Mouse (Mus musculus): Measurements from ENCODE around the gene Ganab. TPM values are rescaled to one million over a fixed set of nuclear protein-coding genes. Genes with fewer than 3 reads are reported as not detected.
"Not testable (repeated sequence)": the region's sequence is repeated elsewhere in the genome, so short reads cannot be mapped to it uniquely, and the experiment has no call there.

Gene Ganab
- 10 to 100 TPM; 45.0 to 52.1 TPM for total RNA-seq (2021)
- long read RNA-seq, experiment 1, transcript Ganab-202 (24 exons, 3,788 nt), result major isoform, 6 of 16 reads
- long read RNA-seq, experiment 1, partial matches to known transcripts, result 5 of 16 reads
- long read RNA-seq, experiment 1, other reads (novel, unspliced or antisense), result 3 of 16 reads
- long read RNA-seq, experiment 2, partial matches to known transcripts, result 5 of 7 reads
- long read RNA-seq, experiment 2, other reads (novel, unspliced or antisense), result 1 of 7 reads

DNA sequence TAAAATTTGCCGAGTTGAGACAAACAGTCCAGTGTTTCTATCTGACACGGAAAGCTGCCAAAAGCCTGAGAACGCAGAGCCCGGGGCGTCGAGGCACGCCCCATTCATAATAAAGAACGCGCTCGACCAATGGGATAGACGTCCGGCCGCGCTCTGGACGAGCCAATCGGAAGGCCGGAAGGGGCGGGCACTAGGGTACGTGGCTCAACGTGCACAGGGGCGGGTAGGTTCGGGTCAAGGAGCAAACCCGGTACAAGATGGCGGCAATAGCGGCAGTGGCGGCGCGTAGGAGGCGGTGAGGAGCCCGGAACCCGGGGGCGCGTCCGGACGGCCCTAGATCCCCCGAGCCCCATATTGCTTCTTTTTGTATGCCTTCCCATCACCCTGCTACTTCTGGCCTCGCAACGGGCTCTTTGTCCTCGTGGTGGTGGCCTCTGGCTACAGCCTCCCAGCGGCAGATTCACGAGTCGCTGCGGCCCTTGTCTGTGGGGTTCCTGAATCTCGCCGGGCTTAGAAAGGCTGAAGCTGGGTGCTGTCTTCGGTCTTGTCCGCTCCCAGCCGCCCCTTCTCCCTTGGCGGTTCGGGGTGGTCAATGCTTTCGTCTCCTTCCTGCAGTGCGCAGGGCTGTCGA, at the start of gene Ganab:
TSS of gene Ganab (plus strand) at position 207 of the 631 bp plus-strand sequence.
- DNase-seq, result peak; percentile 97 to 98

DNA sequence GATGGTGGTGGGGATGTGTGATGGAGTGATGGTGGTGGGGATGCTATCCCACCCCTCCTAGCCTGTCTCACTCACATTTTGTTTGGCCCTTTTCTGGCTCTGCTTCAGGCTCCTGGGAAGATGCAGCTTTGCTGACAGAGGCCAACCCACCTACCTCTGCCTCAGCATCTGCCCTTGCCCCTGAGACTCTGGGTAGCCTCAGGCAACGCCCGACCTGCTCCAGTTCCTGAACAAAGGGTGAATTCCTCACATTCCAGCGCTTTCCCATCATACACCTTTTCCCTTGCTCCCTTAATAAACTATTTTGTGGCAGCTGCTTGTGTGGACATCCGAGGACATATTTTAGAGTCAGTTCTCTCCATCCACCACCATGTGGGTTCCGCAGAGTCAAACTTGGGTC, 49.5 kb upstream of the Ganab start:
- no peak for DNase-seq

DNA sequence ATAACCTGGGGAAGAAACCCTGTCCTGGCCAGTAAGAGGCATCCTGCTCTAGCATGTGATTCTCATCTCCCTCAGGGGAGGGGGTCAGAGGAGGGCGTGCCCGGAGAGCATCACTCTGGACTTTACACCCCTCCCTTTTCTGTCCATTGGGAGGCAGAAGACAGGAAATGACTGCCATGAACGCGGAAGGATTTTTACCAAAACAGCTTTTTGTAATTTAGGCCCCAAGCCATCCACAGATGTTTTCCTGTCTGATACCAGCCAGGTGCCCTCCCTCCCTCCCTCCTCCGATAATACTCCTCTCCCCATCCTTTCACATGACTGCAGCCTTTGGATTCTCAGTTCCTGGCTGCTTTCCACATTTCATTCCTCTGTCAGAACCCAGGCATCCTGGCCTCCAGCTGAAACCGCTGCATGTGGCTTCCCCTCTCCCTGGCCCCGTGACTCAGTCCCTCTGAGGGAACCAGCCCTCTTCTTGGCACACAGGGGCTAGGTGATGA, 47.4 kb upstream of the Ganab start, which contains the start of gene Lrrn4cl:
TSS of gene Lrrn4cl (plus strand) at position 367 of the 500 bp plus-strand sequence.
- peak; percentile 47 to 72 for DNase-seq

DNA sequence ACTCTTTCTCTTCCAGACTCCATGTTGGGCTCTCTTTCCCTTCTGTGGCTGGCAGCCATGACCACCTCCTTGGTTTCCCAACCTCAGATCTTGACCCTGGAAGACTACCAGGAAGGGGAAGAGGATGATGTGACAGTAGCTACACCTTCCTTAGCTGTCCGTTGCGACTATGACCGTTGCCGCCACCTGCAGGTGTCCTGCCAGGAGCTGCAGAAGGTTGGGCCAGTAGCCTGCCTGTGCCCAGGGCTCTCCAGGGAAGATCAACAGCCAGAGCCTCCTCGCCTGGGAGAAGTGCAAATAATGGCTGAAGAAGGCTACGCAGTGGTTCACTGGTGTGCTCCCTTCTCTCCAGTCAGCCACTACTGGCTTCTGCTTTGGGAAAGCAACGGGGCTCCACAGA, 46.2 kb upstream of the Ganab start:
- peak in 1 of 2 experiments; percentile 24 for DNase-seq

DNA sequence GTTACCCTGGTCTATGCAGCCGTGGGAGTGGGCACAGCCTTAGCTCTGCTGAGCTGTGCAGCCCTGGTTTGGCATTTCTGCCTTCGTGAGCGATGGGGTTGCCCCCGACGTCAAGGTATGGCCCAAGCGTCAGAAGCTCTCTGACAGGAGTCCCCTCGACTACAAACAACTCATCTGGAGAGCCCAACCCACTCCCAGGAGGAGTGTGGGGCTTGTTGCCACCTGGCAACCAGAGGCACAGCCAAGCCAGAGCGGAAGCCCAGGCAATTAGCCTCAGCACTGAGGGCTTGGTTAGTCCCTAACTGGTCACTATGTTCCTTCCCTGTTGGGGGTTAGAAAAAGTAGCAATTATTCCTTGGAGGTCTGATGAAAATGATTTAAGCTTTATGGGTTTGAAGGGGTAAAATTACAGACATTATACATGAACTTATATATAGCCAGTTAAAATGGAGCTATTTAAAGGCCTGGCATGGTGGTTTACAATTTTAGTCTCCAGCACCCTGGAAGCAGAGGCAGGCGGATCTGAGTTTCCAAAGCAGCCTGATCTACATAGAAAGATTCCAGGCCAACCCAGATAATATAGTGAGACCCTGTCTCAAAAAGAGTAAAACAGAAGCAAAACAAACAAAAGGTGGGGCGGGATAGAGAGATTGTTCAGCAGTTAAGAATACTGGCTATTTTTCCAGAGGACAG, 45.5 kb upstream of the Ganab start:
- peak; percentile 53 to 59 for DNase-seq

DNA sequence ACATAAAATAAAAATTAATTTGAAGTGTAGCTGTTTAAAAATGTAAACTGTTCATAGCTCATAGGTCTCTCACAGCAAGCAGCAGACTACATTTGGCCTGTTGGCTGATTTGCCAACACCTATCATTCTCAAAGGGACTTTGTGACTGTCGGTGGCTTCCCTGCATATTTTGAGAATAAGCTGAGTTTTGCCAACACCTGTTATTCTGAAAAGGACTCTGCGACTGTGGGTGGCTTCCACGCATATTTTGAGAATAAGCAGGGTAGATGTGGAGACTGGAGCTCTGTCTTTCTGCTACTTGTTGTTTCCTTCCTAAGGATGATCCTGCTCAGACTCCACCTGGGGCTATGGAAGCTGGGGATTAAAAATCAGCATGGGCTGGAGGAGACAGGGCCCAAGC, 44.8 kb upstream of the Ganab start:
- no peak for DNase-seq

DNA sequence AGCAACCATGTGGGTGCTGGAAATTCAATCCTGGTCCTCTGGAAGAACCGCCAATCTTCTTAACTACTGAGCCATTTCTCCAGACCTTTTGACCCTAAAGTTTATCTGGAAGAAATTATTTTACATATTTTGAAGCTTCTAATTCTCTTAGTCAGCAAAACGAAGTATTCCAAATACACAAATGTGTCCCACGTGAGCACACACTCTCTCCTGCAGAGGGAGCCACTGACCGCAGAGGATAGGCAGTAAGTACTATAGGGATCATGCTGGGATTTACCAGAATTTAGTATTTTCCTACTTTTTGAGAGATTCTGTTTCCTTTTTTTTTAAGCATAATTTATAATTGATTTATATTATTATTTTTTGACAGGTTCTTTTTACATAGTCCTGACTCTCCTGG, 40.2 kb upstream of the Ganab start:
- peak; percentile 49 to 66 for DNase-seq

DNA sequence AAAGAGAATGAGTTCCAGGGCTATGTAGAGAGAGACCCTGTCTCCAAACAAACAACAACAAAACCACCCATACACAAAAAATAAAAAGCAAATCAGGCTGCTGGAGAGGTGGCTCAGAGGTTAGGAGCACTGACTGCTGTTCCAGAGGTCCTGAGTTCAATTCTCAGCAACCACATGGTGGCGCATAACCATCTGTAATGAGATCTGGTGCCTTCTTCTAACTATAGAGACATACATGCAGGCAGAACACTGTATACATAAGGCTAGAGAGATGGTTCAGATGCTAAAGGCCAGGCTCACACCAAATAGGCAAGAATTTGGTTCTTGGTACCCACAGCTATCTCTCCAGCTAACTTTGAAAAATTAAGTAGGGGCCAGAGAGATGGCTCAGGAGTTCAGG, 38.9 kb upstream of the Ganab start:
- peak in 1 of 2 experiments; percentile 49 for DNase-seq

DNA sequence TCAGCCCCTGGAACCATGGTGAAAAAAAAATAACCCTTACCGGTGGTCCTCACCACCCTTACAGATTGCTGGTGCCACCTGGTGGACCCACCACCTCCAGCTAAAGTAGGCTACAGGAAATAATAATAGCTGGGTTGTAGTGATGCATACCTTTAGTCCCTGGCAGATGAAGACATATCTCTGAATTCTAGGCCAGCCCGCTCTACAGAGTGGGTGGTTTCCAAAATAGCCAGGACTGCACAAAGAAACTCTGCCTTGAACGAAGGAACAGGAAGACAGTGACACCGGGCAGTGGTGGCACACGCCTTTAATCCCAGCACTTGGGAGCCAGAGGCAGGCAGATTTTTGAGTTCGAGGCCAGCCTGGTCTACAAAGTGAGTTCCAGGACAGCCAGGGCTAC, 33.6 kb upstream of the Ganab start:
- DNase-seq, result no peak

DNA sequence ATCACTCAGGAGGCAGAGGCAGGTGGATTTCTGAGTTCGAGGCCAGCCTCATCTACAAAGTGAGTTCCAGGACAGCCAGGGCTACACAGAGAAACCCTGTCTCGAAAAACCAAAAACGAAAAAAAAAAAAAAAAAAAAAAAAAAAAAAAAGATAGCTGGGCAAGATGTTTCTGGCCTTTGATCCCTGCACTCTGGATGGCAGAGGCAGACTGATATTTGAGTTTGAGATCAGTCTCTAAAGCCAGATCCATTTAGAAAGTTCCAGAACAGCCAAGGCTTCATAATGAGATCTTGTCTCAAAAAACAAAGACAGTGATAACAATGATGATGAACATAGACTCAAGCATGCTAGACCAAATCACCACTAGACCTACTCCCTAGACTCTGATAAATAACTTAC, 27.5 kb upstream of the Ganab start:
- not testable (repeated sequence) for DNase-seq

DNA sequence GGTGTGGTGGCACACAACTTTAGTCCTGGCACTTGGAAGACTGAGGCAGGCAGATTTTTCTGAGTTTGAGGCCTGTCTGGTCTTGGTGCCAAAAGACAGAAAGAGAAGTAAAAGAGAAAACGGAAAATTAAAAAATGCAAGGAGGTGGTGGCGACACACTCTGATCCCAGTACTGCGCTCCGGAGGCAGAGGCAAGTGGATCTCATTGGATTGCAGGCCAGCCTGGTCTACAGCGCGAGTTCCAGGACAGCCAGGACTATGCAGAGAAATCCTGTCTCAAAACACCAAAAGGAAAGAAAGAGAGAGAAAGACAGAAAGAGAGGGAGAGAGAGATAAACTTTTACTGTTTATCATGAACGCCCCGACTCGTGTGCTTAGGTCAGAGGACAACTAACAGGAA, 27.0 kb upstream of the Ganab start:
- no peak for DNase-seq

DNA sequence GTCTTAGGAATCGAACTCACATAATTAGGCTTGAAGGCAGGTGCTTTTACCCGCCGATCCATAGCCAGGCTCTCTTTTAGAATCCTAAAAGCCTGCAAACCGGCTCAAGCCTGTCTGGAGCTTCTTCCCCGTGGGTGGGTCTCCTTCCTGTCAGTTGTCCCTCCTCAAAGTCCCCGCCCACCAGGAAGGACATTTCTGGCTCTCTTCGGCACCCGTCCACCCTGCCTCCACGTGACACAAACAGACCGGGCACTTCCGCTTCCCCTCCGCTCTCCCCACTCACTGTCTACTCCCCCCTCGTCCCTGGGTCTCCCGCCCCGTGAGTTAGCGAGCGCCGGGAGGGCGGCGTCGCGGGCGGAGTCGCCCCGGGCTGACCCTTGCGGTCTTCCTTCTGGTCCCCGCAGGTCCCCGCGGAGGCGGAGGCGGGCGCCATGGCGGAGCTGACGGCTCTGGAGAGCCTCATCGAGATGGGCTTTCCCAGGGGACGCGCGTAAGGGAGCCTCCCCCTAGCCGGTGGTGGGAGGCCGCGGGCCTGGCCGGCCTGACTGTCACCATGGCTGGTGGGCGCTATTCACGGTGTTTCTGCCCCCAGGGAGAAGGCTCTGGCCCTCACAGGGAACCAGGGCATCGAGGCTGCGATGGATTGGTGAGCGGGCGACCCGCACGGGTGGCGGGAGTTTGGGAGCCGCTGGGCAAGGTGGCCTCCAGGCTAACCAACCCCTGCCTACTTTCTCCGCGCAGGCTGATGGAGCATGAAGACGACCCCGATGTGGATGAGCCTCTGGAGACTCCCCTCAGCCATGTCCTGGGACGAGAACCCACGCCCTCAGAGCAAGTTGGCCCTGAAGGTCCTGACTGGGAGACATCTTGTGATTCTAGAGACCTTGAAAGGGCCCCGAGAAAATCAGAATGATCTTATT, 26.3 kb upstream of the Ganab start, which contains the start of gene Ubxn1:
TSS of gene Ubxn1 (plus strand) at position 230 of the 920 bp plus-strand sequence.
- peak; percentile 99 for DNase-seq

DNA sequence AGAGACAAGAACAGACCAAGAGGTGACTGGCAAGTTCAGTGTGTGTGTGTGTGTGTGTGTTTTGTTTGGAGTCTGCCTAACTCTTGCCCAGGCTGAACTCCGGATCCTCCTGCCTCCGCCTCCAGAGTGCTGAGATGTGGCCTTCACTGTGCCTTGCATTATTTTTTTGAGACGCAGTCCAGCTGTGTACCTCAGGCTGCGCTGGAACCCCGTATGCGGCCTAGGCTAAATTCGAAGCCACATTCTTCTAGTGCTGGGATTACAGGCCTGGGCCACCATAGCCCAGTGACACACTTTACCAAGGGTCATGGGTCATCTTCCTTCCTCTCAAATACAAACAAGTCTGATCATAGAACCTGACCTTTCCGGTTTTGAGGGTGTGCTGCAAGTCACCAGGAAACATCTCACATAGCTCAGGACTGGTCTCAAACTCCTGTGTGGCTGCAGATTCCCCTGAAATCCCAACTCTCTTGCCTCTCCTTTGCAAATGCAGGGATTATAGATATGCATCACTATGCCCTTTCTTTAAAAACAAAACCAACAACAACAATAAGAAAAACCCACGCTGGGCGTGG, 25.5 kb upstream of the Ganab start:
- no peak for DNase-seq

DNA sequence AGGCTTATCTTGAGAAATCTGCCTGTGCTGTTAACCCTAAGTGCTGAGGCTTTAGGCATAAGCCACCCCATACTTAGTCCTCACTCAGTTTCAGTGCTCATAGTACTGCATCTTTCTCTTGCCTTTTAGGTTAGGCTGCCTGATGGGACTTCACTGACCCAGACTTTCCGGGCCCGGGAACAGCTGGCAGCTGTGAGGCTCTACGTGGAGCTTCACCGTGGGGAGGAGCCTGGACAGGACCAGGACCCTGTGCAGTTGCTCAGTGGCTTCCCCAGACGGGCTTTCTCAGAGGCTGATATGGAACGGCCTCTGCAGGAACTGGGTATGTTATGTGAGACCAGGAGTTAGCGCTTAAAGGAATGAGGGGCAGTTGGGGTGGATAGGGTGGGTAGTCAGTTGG, 22.8 kb upstream of the Ganab start:
- DNase-seq, result no peak

DNA sequence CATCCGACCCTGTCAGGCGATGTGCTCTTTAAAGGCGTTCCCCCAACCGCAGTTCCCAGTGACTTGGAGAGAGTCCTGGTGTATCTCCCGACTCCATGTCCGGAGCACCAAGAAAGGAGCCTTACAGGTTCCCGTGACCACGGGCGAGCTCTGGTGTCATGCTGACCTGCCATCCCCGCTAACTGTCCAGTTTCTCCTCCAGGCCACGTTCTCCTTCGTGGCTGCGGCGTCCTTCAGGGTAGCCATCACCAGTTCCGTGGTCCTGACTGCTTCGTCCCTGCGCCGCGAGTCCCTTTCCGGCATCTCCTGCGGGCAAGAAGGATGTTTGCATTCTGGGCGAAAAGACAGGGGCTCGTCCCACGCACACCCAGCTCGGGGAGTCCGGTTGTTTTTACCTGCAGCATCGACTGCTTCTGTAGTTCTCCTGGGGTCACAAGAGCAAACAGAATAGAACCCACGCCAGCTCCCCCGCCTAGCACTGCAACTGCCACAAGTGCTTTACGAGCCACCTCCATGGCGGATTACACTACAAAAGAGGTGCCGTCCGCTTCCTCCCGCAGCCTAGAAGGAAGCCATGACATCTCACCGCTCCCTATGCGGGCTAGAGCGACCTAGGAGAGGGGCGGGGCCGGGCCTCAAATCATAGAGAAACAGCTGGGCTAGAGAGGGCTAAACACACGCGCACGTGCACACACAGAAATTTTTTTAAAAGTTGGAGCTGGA, 17.4 kb upstream of the Ganab start, which contains the start of gene Uqcc3:
TSS of gene Uqcc3 (minus strand) at position 613 of the 723 bp plus-strand sequence.
- peak; percentile 94 for DNase-seq

DNA sequence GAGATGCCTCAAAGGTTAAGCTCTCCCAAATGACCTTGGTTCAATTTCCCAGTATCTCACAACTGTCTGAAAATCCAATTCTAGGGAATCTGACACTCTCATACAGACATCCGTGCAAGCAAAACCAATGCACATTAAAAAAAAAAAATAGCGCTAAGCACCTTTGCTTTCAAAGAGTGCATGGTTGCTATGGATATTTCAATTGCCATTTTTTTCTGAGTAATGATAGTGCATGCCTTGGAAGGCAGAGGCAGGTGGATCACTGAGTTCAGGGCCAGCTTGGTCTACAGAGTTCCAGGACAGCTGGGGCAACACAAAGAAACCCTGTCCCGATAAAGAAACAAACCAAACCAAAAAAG, 16.9 kb upstream of the Ganab start:
- DNase-seq, result no peak

DNA sequence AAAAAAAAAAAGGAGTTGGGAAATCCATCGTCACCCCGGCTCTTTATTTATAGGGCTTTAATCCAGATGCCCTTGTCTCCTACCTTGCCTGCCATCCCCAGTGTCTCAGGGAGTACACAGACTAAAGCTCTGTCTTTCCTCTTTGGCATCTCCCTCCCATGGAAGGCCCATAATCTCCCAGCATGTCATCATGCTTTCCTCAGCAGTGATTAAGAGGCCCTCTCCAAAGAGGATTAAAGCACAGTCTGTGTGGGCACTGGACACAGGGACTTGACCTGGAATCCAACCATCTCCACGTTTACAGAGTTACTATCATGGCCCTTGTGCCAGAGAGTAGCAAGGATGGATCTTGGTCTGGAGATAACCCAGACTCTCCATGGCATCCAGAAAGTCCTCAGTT, 14.3 kb upstream of the Ganab start, which contains the start of the genes Lbhd1 and Gm49403:
TSS of gene Lbhd1 (plus strand) at position 117 of the 400 bp plus-strand sequence.
TSS of gene Gm49403 (plus strand) at position 315 of the 400 bp plus-strand sequence.
- no peak for DNase-seq

DNA sequence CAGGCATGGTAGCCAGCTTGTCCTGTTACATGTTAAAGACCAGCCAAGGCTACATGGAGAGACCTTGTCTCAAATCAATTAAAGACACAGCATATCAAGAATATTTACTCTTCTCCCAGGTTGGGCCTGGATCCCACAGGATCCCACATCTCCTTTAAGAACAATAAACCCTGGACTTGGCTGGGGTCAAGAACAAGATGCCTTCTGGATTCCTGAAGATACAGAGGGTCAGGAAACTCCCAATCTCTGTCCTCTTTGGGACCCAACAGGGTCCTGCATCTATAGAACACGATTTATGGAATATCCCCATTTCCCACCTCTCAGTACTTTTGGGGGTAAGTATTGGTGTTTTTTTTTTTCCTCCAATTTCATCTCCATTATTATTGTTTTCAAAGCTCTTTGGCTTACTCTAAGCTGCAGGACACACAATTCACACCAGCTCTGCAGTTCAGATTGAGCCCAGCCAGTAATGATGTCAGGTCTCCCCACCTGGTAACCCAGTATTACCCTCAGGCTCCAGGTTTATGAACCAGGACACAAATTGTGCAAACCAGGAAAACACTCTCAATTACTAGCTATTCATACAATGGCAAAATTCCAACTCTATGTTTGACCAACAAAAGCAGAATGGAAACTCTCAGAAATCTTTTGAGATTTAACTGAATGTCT, 10.8 kb upstream of the Ganab start:
- DNase-seq, result no peak

DNA sequence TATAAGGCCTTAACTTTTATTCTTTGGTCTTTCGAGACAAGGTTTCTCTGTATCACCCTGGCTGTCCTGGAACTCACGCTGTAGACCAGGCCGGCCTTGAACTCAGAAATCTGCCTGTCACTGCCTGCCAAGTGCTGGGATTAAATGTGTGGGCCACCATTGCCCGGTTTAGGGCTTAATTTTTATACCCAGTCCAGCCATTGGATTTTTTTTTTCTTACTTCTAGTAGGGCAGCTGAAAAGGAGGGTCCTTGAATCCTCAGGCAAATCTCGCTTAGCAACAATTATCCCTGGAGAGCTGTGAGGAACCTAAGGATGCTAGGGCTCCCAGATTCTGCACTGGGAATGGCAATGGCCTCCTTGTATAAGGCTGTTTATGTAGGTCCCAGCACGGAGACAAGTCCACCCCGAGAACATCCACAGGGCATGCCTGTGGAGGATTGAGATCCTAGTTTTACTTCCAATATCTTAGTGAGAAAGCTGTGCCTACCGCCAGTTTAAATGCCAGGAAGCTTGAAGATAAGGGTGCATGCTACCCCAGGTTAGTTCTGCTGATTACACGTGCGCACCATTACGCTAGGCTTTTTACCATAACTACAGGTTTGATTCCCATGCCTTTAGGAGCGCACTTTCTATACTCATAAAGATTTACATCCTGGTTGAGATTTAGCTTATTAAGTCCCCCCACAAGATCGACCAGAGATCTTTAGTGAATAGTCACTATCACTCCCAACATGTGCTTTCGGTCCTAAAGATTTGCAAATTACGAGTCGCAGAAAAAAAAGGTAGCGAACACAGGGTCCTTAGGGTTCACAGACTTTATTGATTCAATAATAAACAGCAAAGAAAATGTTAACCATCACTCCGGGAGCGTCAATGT, 10.0 kb upstream of the Ganab start:
- DNase-seq, result no peak

All from heart, adult 18-20 months (tissue).